Mouse (Mus musculus): ENCODE measurements around the gene Capn8. TPM values are rescaled to one million over a fixed set of nuclear protein-coding genes. Genes with fewer than 3 reads are reported as not detected.

Gene Capn8
- total RNA-seq, 2 experiments from 2014 or later, result 0.13 TPM; not detected in 1

- intact Hi-C loops (cut with DNase I), result no loop called here
- DNase-seq (ENCODE audit: low spot score in 2 of 2), result no peak
Measured at GRCm38 (mm10) chr1:182542110-182542509, 22.7 kb upstream of the Capn8 start.

- intact Hi-C loops (cut with DNase I), result no loop called here
- DNase-seq (ENCODE audit: low spot score in 2 of 2), result no peak
Measured at GRCm38 (mm10) chr1:182543136-182543535, 21.7 kb upstream of the Capn8 start.

- intact Hi-C loops (cut with DNase I), result no loop called here
- no peak for DNase-seq (ENCODE audit: low spot score in 2 of 2)
Measured at GRCm38 (mm10) chr1:182543906-182544305, 20.9 kb upstream of the Capn8 start.

- intact Hi-C loops (cut with DNase I), result no loop called here
- DNase-seq (ENCODE audit: low spot score in 2 of 2), result no peak
Measured at GRCm38 (mm10) chr1:182550761-182551160, 14.0 kb upstream of the Capn8 start.

GRCm38 (mm10) chr1:182553649-182554375, 11.0 kb upstream of the Capn8 start:
- intact Hi-C loops (cut with DNase I), result no loop called here
- peak; percentile 68 to 70 for DNase-seq (ENCODE audit: low spot score in 2 of 2)

- DNase-seq (ENCODE audit: low spot score in 2 of 2), result no peak
- intact Hi-C loops (cut with DNase I), result loop anchor here (5.0 kb wide), 1 partner anchor 679 kb away; no protein-coding TSS in a partner anchor
Measured at GRCm38 (mm10) chr1:182558271-182558670, 6.5 kb upstream of the Capn8 start.

GRCm38 (mm10) chr1:182559530-182559929, 5.3 kb upstream of the Capn8 start:
- intact Hi-C loops (cut with DNase I), result loop anchor here (5.0 kb wide), 1 partner anchor 678 kb away; no protein-coding TSS in a partner anchor

GRCm38 (mm10) chr1:182560390-182561098, 4.3 kb upstream of the Capn8 start:
- intact Hi-C loops (cut with DNase I), result loop anchor here (5.0 to 10.0 kb wide), 4 partner anchors 97 to 402 kb away; partner anchors contain the start of gene Susd4
- peak; percentile 50 to 61 for DNase-seq (ENCODE audit: low spot score in 2 of 2)

More at GRCm38 (mm10) chr1:182559530-182559929, 5.3 kb upstream of the Capn8 start:
- DNase-seq (ENCODE audit: low spot score in 2 of 2), result no peak

- DNase-seq (ENCODE audit: low spot score in 2 of 2), result no peak
- intact Hi-C loops (cut with DNase I), result loop anchor here (5.0 to 10.0 kb wide), 4 partner anchors 95 to 400 kb away; partner anchors contain the start of gene Susd4
Measured at GRCm38 (mm10) chr1:182561945-182562514, 2.8 kb upstream of the Capn8 start.

GRCm38 (mm10) chr1:182562576-182563370, 2.0 kb upstream of the Capn8 start:
- no peak for DNase-seq (ENCODE audit: low spot score in 2 of 2)
- intact Hi-C loops (cut with DNase I), result loop anchor here (5.0 to 10.0 kb wide), 4 partner anchors 95 to 400 kb away; partner anchors contain the start of gene Susd4

- DNase-seq (ENCODE audit: low spot score in 2 of 2), result no peak
- intact Hi-C loops (cut with DNase I), result loop anchor here (10.0 kb wide), 2 partner anchors 199 to 229 kb away; partner anchors contain the start of gene Susd4
Measured at GRCm38 (mm10) chr1:182565351-182565835, 586 bp downstream of the Capn8 start.

GRCm38 (mm10) chr1:182571148-182571547, 6.3 kb downstream of the Capn8 start:
- no peak for DNase-seq (ENCODE audit: low spot score in 2 of 2)
- intact Hi-C loops (cut with DNase I), result no loop called here

GRCm38 (mm10) chr1:182571973-182572372, 7.2 kb downstream of the Capn8 start:
- intact Hi-C loops (cut with DNase I), result no loop called here

GRCm38 (mm10) chr1:182573856-182574665, 9.3 kb downstream of the Capn8 start:
- intact Hi-C loops (cut with DNase I), result no loop called here
- no peak for DNase-seq (ENCODE audit: low spot score in 2 of 2)

More at GRCm38 (mm10) chr1:182571973-182572372, 7.2 kb downstream of the Capn8 start:
- no peak for DNase-seq (ENCODE audit: low spot score in 2 of 2)

GRCm38 (mm10) chr1:182574666-182575049, 9.9 kb downstream of the Capn8 start:
- intact Hi-C loops (cut with DNase I), result no loop called here
- no peak for DNase-seq (ENCODE audit: low spot score in 2 of 2)

- no peak for DNase-seq (ENCODE audit: low spot score in 2 of 2)
- intact Hi-C loops (cut with DNase I), result no loop called here
Measured at GRCm38 (mm10) chr1:182584169-182584568, 19.4 kb downstream of the Capn8 start.

GRCm38 (mm10) chr1:182585162-182585840, 20.5 kb downstream of the Capn8 start:
- DNase-seq (ENCODE audit: low spot score in 2 of 2), result no peak
- intact Hi-C loops (cut with DNase I), result no loop called here

GRCm38 (mm10) chr1:182587706-182588105, 22.9 kb downstream of the Capn8 start:
- intact Hi-C loops (cut with DNase I), result no loop called here
- DNase-seq (ENCODE audit: low spot score in 2 of 2), result no peak
